Mouse (Mus musculus) myocyte (in vitro differentiated cells): ENCODE results near the gene Pgm5. TPM values are rescaled to one million over a fixed set of nuclear protein-coding genes. Genes with fewer than 3 reads are reported as not detected.

Source experiments
- H3K27me3 ChIP-seq: one replicate; pipeline ENCODE4 v1.6.1; 2011; ENCODE audit not compliant: control insufficient read depth, insufficient read depth, insufficient read length
- H3K36me3 ChIP-seq: one replicate; pipeline ENCODE4 v1.6.1; 2011; ENCODE audit not compliant: control insufficient read depth, insufficient read depth
- H3K4me2 ChIP-seq: one replicate; pipeline ENCODE4 v1.6.1; 2011; ENCODE audit warnings: low read depth, control low read depth
- H3K4me3 ChIP-seq: one replicate; pipeline ENCODE4 v1.5.1; 2011; ENCODE audit warnings: mild to moderate bottlenecking, control low read depth, moderate library complexity
- H3K79me2 ChIP-seq: one replicate; pipeline ENCODE4 v1.6.1; 2011; ENCODE audit not compliant: control insufficient read depth, insufficient read depth
- H3ac ChIP-seq: one replicate; pipeline ENCODE4 v1.6.1; 2011; ENCODE audit not compliant: control insufficient read depth, insufficient read length
- CEBPB ChIP-seq: IDR thresholded peaks from 2 replicates; pipeline ENCODE4 v1.6.1; 2011; ENCODE audit warnings: mild to moderate bottlenecking, moderate library complexity; ENCODE audit not compliant: poor library complexity, insufficient read depth, severe bottlenecking
- E2F4 ChIP-seq: IDR thresholded peaks from one replicate; pipeline ENCODE4 v1.6.1; 2011; ENCODE audit warnings: mild to moderate bottlenecking, control low read depth, moderate library complexity; ENCODE audit not compliant: insufficient read depth
- MAX ChIP-seq: IDR thresholded peaks from one replicate; pipeline ENCODE4 v1.6.1; 2011; ENCODE audit warnings: low read depth, mild to moderate bottlenecking, control low read depth
- MYOD1 ChIP-seq, 3 experiments: IDR thresholded peaks; one replicate each; pipeline ENCODE4 v1.6.1; 2011; ENCODE audit warnings: control low read depth in 2 of 3, low read depth in 2 of 3, mild to moderate bottlenecking in 2 of 3, moderate library complexity in 1 of 3; ENCODE audit not compliant: insufficient read length in 2 of 3, control insufficient read depth in 1 of 3
- MYOG ChIP-seq, 3 experiments: IDR thresholded peaks; one replicate each; pipeline ENCODE4 v1.6.1; 2011; ENCODE audit warnings: control low read depth in 2 of 3, low read depth in 2 of 3, mild to moderate bottlenecking in 2 of 3; ENCODE audit not compliant: insufficient read length in 2 of 3, control insufficient read depth in 1 of 3, insufficient read depth in 1 of 3
- POLR2A ChIP-seq: IDR thresholded peaks from one replicate; pipeline ENCODE4 v1.6.1; 2011; ENCODE audit warnings: low read depth, mild to moderate bottlenecking, control low read depth, moderate library complexity; ENCODE audit not compliant: insufficient read length
- POLR2AphosphoS2 ChIP-seq: IDR thresholded peaks from one replicate; pipeline ENCODE4 v1.6.1; 2011; ENCODE audit warnings: low read depth, control low read depth; ENCODE audit not compliant: insufficient read length
- REST ChIP-seq: IDR thresholded peaks from one replicate; pipeline ENCODE4 v1.6.1; 2011; ENCODE audit warnings: mild to moderate bottlenecking, control low read depth, moderate library complexity; ENCODE audit not compliant: insufficient read depth, insufficient read length
- SRF ChIP-seq: IDR thresholded peaks from one replicate; pipeline ENCODE4 v1.6.1; 2011; ENCODE audit warnings: low read depth; ENCODE audit not compliant: control insufficient read depth, insufficient read length
- TCF12 ChIP-seq: IDR thresholded peaks from one replicate; pipeline ENCODE4 v1.6.1; 2011; ENCODE audit warnings: mild to moderate bottlenecking, control low read depth; ENCODE audit not compliant: poor library complexity, insufficient read depth, severe bottlenecking
- TCF3 ChIP-seq: IDR thresholded peaks from one replicate; pipeline ENCODE4 v1.6.1; 2011; ENCODE audit warnings: low read depth, control low read depth; ENCODE audit not compliant: insufficient read length
- USF1 ChIP-seq: IDR thresholded peaks from one replicate; pipeline ENCODE4 v1.6.1; 2011; ENCODE audit warnings: low read depth, mild to moderate bottlenecking, control low read depth, moderate library complexity
- polyA plus RNA-seq: library from polyadenylated mRNA; unstranded; fragments of >200 nt; fragmentation: generic; extraction: Trizol; gene quantifications from one replicate; pipeline ENCODE4 v1.2.1, GENCODE M21; 2012; ENCODE audit warnings: missing spikeins

Pgm5 gene
- 68.6 TPM for polyA plus RNA-seq

GRCm38 (mm10) chr19:24861612-24862451 lies at the start of gene Pgm5:
Pgm5 (minus strand) TSS chr19:24861855.
- no peak within 1 kb of the TSS for H3ac ChIP-seq
- H3K36me3 ChIP-seq, result no peaks in the 10 kb centered on the region
- H3K79me2 ChIP-seq, result no peaks in the 10 kb centered on the region
- H3K27me3 ChIP-seq, result peaks cover 5% of the 10 kb centered on the region
- peak within 1 kb of the TSS; percentile 27 for H3K4me3 ChIP-seq
- H3K4me2 ChIP-seq, result peak within 1 kb of the TSS; percentile 59
- no peak for TF ChIP-seq MAX
- peak; percentile 54 for TF ChIP-seq POLR2AphosphoS2
- TF ChIP-seq REST, result no peak
- TF ChIP-seq POLR2A, result peak; percentile 56
- no peak for TF ChIP-seq E2F4
- peak in 2 of 3 experiments; percentile 38 to 39 for TF ChIP-seq MYOG (IDR thresholded peaks at IDR 0.05; ENCODE audit: control insufficient read depth in 1 of 3, insufficient read depth in 1 of 3, insufficient read length in 2 of 3, low read depth in 2 of 3)
- no peak for TF ChIP-seq SRF
- TF ChIP-seq MYOD1 (IDR thresholded peaks at IDR 0.05; ENCODE audit: control insufficient read depth in 1 of 3, insufficient read length in 2 of 3, low read depth in 2 of 3), result peak in 1 of 3 experiments; percentile 1
- TF ChIP-seq TCF3, result no peak
- TF ChIP-seq CEBPB, result no peak

DNA sequence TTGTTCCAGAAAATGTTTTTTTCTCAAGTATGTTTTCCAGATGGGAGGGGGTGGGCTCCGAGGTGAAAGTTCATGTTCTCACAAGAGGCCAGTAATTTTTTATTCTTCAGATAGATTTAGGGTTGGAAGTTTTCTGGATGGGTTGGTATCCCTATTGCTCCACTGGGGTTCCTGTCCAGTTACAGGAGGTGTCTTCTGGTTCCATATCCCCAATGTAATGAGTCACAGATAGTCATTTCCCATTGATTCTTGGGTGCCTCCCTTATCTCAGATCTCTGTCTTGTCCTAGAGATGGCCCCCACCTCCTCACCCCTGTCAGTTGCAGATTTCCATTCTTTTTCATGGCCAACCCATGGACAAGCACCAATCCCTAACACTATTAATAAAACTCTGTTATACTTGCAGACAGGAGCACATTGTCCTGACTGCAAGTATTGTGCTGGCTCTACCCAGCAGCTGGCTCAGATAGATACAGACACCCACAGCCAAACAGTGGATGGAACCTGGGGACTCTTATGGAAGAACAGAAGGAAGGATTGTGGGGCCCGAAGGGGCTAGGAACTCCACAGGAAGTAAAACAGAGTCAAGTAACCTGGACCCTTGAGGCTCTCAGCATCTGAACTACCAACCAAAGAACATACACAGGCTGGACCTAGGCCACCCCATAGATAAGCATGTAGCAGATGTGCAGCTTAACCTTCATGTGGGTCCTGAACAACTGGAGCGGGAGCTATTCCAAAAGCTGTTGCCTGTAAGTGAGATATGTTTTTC lies 46.9 kb upstream of the Pgm5 start:
- no peak overlapping the region for H3ac ChIP-seq
- H3K4me2 ChIP-seq, result no peak overlapping the region
- no peaks in the 10 kb centered on the region for H3K36me3 ChIP-seq
- H3K27me3 ChIP-seq, result no peaks in the 10 kb centered on the region
- no peaks in the 10 kb centered on the region for H3K79me2 ChIP-seq
- TF ChIP-seq CEBPB (no peak), MAX (no peak), TCF12 (no peak), E2F4 (no peak), REST (no peak), MYOD1 (IDR thresholded peaks at IDR 0.05; ENCODE audit: control insufficient read depth in 1 of 3, insufficient read length in 2 of 3, low read depth in 2 of 3) (no peak), MYOG (IDR thresholded peaks at IDR 0.05; ENCODE audit: control insufficient read depth in 1 of 3, insufficient read depth in 1 of 3, insufficient read length in 2 of 3, low read depth in 2 of 3) (no peak)
- H3K4me3 ChIP-seq, result no peak overlapping the region

DNA sequence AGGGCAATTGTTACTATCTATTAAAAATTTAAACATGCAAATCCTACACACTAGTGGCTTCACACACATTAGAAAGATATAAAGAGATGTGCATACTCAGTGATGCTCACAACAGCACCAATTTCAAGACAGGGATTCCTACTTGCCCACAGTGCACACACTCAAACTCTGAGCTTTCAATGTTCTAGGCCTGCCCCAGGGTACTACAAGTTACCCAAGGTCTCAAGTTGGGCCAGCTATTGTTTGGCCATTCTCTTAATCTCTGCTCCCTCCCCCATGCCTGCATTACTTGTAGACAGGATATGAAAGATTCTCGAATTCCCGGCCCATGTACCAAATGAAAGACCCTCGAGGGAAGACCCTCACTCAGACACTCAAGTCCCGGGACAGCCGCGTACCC lies 46.0 kb upstream of the Pgm5 start:
- H3K27me3 ChIP-seq, result no peaks in the 10 kb centered on the region
- no peak overlapping the region for H3K4me3 ChIP-seq
- H3K4me2 ChIP-seq, result no peak overlapping the region

DNA sequence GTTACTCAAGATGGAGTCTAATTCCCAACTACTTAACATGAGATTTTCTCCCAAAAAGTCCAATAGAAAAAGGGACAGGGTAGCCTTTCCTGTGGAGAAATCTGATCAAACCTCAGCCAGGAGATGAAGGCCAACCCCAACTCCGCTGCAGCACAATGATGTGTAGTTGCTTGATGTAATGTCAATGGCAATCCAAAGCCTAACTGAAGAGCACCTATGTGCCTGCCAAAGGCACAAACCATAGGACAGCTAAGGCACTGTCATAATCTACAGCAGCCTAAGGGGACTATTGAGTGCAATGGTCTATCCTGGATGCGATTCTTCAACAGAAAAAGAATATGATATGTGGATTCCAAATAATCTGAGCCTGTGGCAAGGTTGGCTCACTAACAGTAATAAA lies 41.2 kb upstream of the Pgm5 start:
- H3K79me2 ChIP-seq, result no peaks in the 10 kb centered on the region
- no peaks in the 10 kb centered on the region for H3K36me3 ChIP-seq
- TF ChIP-seq MYOG (IDR thresholded peaks at IDR 0.05; ENCODE audit: control insufficient read depth in 1 of 3, insufficient read depth in 1 of 3, insufficient read length in 2 of 3, low read depth in 2 of 3), result no peak
- no peak for TF ChIP-seq USF1
- no peak for TF ChIP-seq TCF3
- no peak for TF ChIP-seq SRF
- TF ChIP-seq POLR2A, result no peak
- TF ChIP-seq TCF12, result no peak
- no peak for TF ChIP-seq MAX
- TF ChIP-seq REST, result no peak
- no peak for TF ChIP-seq CEBPB
- no peak for TF ChIP-seq POLR2AphosphoS2
- TF ChIP-seq MYOD1 (IDR thresholded peaks at IDR 0.05; ENCODE audit: control insufficient read depth in 1 of 3, insufficient read length in 2 of 3, low read depth in 2 of 3), result no peak
- no peak overlapping the region for H3K4me3 ChIP-seq
- H3K4me2 ChIP-seq, result no peak overlapping the region
- no peak overlapping the region for H3ac ChIP-seq
- peaks cover 22% of the 10 kb centered on the region for H3K27me3 ChIP-seq

More for the DNA sequence above, 46.0 kb upstream of the Pgm5 start:
- no peak for TF ChIP-seq CEBPB
- Histone ChIP-seq H3K79me2 (no peaks in the 10 kb centered on the region), H3ac (no peak overlapping the region), H3K36me3 (no peaks in the 10 kb centered on the region)

DNA sequence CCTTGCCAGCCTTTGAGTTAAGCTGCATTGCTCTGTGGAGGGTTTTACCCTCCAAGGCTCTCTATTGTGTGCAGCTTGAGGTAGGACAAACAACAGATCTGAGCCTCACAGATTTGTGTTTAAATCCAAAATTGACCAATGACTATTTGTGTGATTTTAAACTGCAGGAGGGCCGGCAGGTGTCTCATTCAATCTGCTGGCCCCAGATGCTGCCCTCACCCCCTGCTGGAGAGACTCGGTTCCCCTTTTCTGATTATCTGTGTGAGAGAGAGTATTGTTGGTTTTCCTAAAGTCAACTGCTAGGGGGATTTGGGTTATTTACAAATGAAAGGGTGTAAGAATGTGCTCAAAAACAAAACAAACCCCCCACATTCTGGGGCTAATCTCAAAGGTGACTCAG lies 40.6 kb upstream of the Pgm5 start:
- Histone ChIP-seq H3ac (no peak overlapping the region), H3K4me2 (no peak overlapping the region), H3K27me3 (peaks cover 28% of the 10 kb centered on the region), H3K79me2 (no peaks in the 10 kb centered on the region), H3K4me3 (no peak overlapping the region), H3K36me3 (no peaks in the 10 kb centered on the region)
- TF ChIP-seq TCF12, result no peak
- no peak for TF ChIP-seq MYOG (IDR thresholded peaks at IDR 0.05; ENCODE audit: control insufficient read depth in 1 of 3, insufficient read depth in 1 of 3, insufficient read length in 2 of 3, low read depth in 2 of 3)
- no peak for TF ChIP-seq POLR2AphosphoS2
- no peak for TF ChIP-seq E2F4
